Mouse (Mus musculus) embryonic facial prominence, embryonic 13.5 days (tissue): ENCODE results near the gene Gorasp1. TPM values are rescaled to one million over a fixed set of nuclear protein-coding genes. Genes with fewer than 3 reads are reported as not detected.

Source experiments
- ATAC-seq: fragments of 200-750 bp; cut with Nextera tagmentation; 2 replicates; pipeline ENCODE4 v1.8.0; 2017; ENCODE audit warnings: low read depth; ENCODE audit not compliant: insufficient number of reproducible peaks, insufficient read depth, low FRiP score, low TSS enrichment
- H3K27ac ChIP-seq: fragments of 300-500 bp; sonication (generic); 2 replicates; pipeline ENCODE4 v1.5.1; 2015; ENCODE audit warnings: moderate library complexity, mild to moderate bottlenecking, inconsistent platforms
- H3K27me3 ChIP-seq: fragments of 300-500 bp; sonication (generic); 2 replicates; pipeline ENCODE4 v1.6.1; 2015; ENCODE audit warnings: mild to moderate bottlenecking, inconsistent platforms
- H3K36me3 ChIP-seq: fragments of 300-500 bp; sonication (generic); 2 replicates; pipeline ENCODE4 v1.6.1; 2015; ENCODE audit warnings: mild to moderate bottlenecking, inconsistent platforms
- H3K4me1 ChIP-seq: fragments of 300-500 bp; sonication (generic); 2 replicates; pipeline ENCODE4 v1.6.1; 2015; ENCODE audit warnings: inconsistent platforms
- H3K4me2 ChIP-seq: fragments of 300-500 bp; sonication (generic); 2 replicates; pipeline ENCODE4 v1.6.1; 2015; ENCODE audit warnings: moderate library complexity, mild to moderate bottlenecking, inconsistent platforms
- H3K4me3 ChIP-seq: fragments of 300-500 bp; sonication (generic); 2 replicates; pipeline ENCODE4 v1.5.1; 2015; ENCODE audit warnings: mild to moderate bottlenecking, inconsistent platforms
- H3K9ac ChIP-seq: fragments of 300-500 bp; sonication (generic); 2 replicates; pipeline ENCODE4 v1.6.1; 2015; ENCODE audit warnings: mild to moderate bottlenecking, inconsistent platforms
- H3K9me3 ChIP-seq: fragments of 300-500 bp; sonication (generic); 2 replicates; pipeline ENCODE4 v1.6.1; 2016; ENCODE audit warnings: inconsistent platforms
- WGBS: fragments of 180-500 bp; shearing (Covaris S2); methylation state at CpG from one replicate; pipeline ENCODE4 v1.1.7; 2015; ENCODE audit warnings: mixed read lengths; 5-methylcytosine and 5-hydroxymethylcytosine counted together
- polyA plus RNA-seq: library from polyadenylated mRNA; unstranded; fragments of >200 nt; fragmentation: Nextera tagmentation; extraction: Ambion mirVana; gene quantifications from 2 replicates; pipeline ENCODE4 v1.2.1, GENCODE M21; 2015

Gene Gorasp1
- polyA plus RNA-seq, 1 experiment from 2014 or later, result 28.0 TPM

DNA sequence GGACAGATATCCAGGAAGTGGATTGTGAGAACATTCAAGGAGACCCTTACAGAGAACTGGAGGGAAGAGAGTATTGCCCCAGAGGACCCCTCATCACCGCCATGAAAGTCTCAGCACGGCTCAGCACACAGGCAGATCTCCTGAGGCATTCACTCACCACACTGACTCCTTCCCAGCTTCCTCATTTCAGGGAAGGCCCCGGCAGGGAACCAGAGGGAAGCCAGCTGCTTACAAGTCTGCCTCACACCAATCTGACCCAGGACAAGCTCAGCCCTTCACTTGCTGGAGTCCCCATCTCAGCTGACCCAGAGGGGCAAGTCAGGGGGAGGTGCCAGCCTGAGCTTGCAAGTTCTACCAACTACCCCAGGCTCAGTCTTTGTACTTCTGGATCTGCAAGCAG is 11.4 kb upstream of the Gorasp1 start:
- H3K36me3 ChIP-seq, result no peaks in the 10 kb centered on the region
- no peaks in the 10 kb centered on the region for H3K9me3 ChIP-seq
- peaks cover 4% of the 10 kb centered on the region; the same call in 1 of the 2 replicates for H3K4me1 ChIP-seq
- H3K4me2 ChIP-seq, result no peak overlapping the region
- no peak overlapping the region for H3K4me3 ChIP-seq
- WGBS, result 33% methylated on average over 3 of the region's 3 CpGs
- H3K27ac ChIP-seq, result no peak overlapping the region
- no peak for ATAC-seq
- no peak overlapping the region for H3K9ac ChIP-seq
- H3K27me3 ChIP-seq, result no peaks in the 10 kb centered on the region

DNA sequence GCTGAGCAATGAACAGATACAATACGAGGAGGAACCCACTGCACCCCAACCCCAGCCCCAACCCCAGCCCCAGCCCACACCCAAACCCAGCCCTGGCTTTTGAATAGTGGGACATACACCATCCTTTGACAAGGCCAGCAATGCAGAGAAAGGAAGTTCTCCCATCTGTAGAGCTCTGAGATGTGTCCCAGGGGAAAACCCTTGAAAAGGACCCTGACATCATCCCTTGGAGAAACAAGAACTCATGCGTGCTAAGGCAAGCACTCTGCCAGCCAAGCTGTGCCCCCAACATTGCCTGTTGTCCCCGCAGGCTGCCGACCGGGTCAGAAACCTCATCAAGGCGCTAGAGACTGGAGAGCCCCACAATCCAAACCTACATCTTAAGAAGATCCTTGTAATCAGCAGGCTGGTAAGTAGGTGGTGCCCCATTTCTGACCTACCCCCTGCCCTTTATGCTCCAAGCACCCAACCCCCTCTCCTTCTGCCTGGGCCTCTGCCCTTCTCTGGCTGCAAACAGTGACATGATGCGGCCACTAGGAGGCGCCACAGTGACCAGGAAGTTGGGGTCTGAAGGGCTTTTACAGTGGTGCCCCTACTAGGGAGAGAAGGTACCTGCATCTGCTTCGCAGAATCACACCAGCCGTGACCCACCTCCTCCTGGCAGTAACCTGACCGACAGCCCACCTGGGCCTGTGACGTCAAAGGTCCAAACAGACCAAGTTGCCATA is 8.0 kb upstream of the Gorasp1 start:
- no peak overlapping the region for H3K4me2 ChIP-seq
- no peak overlapping the region for H3K27ac ChIP-seq
- H3K9ac ChIP-seq, result no peak overlapping the region
- H3K4me1 ChIP-seq, result peaks cover 1% of the 10 kb centered on the region
- no peaks in the 10 kb centered on the region for H3K9me3 ChIP-seq
- WGBS, result 67% methylated on average over 12 of the region's 12 CpGs
- no peak overlapping the region for H3K4me3 ChIP-seq
- no peaks in the 10 kb centered on the region for H3K27me3 ChIP-seq
- no peak for ATAC-seq
- no peaks in the 10 kb centered on the region for H3K36me3 ChIP-seq

DNA sequence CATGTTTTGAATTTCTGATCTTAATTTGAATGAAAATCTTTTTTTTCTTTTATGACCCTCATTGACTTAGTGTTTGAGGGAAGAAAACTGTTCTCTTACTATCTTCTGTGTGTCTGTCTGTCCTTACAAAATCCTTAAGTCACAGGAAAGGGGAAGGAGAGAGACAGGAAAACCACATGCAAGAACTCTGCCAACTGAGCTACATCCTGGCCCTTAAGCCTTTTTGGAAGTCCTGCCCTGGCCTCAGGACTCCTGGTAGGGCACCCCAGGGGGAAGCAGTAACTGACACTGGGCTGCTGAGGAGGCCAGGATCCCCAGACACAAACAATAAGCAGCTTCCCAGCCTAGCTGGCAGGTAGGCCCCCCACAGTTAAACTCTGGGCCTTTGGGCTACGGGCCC is 6.0 kb upstream of the Gorasp1 start:
- H3K9ac ChIP-seq, result no peak overlapping the region
- H3K27ac ChIP-seq, result no peak overlapping the region
- H3K4me2 ChIP-seq, result no peak overlapping the region
- no peaks in the 10 kb centered on the region for H3K27me3 ChIP-seq
- H3K9me3 ChIP-seq, result no peaks in the 10 kb centered on the region
- H3K4me1 ChIP-seq, result peaks cover 12% of the 10 kb centered on the region
- no peak for ATAC-seq
- H3K36me3 ChIP-seq, result no peaks in the 10 kb centered on the region
- no peak overlapping the region for H3K4me3 ChIP-seq
- WGBS, result 56% methylated on average over 1 of the region's 1 CpGs

DNA sequence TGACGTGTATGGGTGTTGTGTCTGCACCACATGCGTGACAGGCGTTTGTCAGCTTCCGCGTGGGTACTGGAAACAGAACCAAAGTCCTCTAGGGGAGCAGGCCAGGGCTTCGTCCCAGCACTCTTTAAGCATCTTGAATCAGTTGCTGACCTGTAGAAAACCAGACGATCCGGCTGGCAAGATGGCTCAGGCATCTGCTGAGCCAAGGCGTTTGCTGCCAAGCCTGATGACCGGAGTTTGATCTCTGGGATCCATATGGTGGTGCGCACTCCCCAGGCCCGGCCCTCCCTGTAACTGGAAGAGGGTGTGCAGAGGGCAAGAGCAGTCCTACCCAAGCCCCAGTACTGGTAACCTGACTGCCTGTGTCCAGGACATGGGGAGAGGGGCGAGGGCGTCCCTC is 4.5 kb upstream of the Gorasp1 start:
- H3K27me3 ChIP-seq, result no peaks in the 10 kb centered on the region
- no peaks in the 10 kb centered on the region for H3K36me3 ChIP-seq
- H3K27ac ChIP-seq, result no peak overlapping the region
- H3K9ac ChIP-seq, result no peak overlapping the region
- no peak overlapping the region for H3K4me2 ChIP-seq
- H3K4me3 ChIP-seq, result no peak overlapping the region
- no peaks in the 10 kb centered on the region for H3K9me3 ChIP-seq
- peaks cover 18% of the 10 kb centered on the region for H3K4me1 ChIP-seq
- ATAC-seq, result no peak
- WGBS, result 74% methylated on average over 14 of the region's 14 CpGs

DNA sequence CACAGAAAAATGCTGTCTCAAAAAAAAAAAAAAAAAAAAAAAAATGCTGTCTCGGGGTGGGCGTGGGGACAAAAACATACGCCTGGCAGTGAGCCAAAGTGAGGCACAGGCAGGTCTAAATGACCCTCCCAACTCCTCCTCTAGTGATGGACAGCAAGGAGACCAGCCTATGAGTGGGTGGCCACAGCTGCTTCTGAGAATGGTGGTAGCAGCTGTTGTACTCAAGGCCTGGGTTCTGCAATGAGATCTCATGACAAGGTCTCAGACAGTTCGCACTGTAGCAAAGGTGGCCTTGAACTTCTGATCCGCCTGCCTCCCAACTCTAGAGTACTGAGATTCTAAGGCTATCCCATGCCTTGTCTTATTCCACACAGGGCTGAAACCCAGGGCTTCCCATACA is 4.0 kb upstream of the Gorasp1 start:
- H3K27ac ChIP-seq, result no peak overlapping the region
- ATAC-seq, result no peak
- no peaks in the 10 kb centered on the region for H3K36me3 ChIP-seq
- 78% methylated on average over 5 of the region's 5 CpGs for WGBS
- H3K4me2 ChIP-seq, result no peak overlapping the region
- H3K4me1 ChIP-seq, result peaks cover 20% of the 10 kb centered on the region
- H3K27me3 ChIP-seq, result no peaks in the 10 kb centered on the region
- no peak overlapping the region for H3K9ac ChIP-seq
- no peak overlapping the region for H3K4me3 ChIP-seq
- H3K9me3 ChIP-seq, result no peaks in the 10 kb centered on the region

DNA sequence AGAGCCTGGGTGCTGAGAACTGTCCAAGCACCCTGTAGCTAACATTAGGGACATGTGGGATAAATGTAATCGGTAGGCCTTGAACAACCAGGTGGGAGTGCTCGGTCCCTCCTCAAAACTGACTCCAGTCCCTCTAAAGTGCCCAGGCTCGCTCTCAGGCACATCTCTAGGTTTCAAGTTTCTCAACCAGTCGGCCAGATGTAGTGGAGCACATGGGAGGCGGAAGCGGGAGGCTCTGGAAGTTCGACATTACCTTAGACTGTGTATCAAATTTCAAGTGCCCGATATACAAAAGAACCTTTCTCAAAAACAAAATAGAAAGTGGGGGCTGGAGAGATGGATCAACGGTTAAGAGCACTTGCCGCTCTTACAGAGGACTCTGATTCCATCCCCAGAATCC is 2.3 kb upstream of the Gorasp1 start:
- H3K4me1 ChIP-seq, result peaks cover 23% of the 10 kb centered on the region
- H3K9ac ChIP-seq, result 0 out of 2 replicates have a peak overlapping the region, but pooled peaks have one; percentile 51
- 26% methylated on average over 10 of the region's 10 CpGs for WGBS
- no peak overlapping the region for H3K27ac ChIP-seq
- H3K4me2 ChIP-seq, result no peak overlapping the region
- no peak overlapping the region for H3K4me3 ChIP-seq
- no peaks in the 10 kb centered on the region for H3K36me3 ChIP-seq
- no peaks in the 10 kb centered on the region for H3K27me3 ChIP-seq
- no peaks in the 10 kb centered on the region for H3K9me3 ChIP-seq
- ATAC-seq, result no peak

DNA sequence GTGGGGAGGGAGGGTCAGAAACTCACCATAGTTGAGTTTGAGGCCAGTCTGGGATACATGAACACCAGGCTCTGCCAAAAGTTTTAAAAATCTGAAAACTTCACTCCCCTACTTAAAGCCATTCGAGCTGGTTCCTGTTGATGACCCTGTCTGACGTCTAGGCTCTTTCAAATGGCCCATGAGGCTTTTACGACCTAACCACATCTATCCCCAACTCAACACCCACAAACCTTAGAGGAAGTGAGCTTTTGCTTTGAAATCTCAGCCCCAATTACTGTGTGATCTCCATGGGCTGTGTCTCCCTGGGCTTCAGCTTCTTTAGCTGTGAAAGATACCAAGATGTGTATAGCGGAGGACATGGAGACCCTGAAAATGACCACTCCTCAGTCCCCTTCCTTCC is 1.1 kb upstream of the Gorasp1 start:
- 74% methylated on average over 4 of the region's 4 CpGs for WGBS
- Histone ChIP-seq H3K27ac (no peak overlapping the region), H3K4me1 (peaks cover 23% of the 10 kb centered on the region), H3K9me3 (no peaks in the 10 kb centered on the region), H3K4me2 (no peak overlapping the region), H3K9ac (no peak overlapping the region), H3K27me3 (no peaks in the 10 kb centered on the region), H3K4me3 (no peak overlapping the region), H3K36me3 (no peaks in the 10 kb centered on the region)
- ATAC-seq, result no peak

DNA sequence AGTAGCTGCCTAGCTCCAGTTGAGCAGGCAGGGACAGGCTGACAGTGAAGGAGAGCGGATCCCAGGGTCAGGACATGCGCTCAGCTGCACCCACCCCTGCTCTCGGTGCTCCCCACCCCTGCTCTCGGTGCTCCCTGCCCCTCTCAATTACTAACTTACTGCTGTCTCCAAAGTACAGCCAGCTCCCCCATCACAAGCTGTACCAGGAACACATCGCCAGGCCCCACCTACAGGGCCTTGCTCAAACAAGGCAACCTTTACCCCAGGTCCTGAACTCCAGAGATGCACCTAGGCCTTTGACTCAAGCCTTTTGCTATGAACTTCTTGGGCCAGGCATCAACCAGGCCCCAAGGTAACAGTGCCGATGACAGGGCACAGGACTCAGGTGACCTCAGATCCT is 3.7 kb downstream of the Gorasp1 start:
- Histone ChIP-seq H3K27me3 (no peaks in the 10 kb centered on the region), H3K27ac (no peak overlapping the region), H3K9me3 (no peaks in the 10 kb centered on the region), H3K4me1 (peaks cover 12% of the 10 kb centered on the region), H3K4me2 (no peak overlapping the region), H3K4me3 (no peak overlapping the region), H3K36me3 (peaks cover 45% of the 10 kb centered on the region), H3K9ac (no peak overlapping the region)
- 92% methylated on average over 6 of the region's 6 CpGs for WGBS
- ATAC-seq, result no peak

DNA sequence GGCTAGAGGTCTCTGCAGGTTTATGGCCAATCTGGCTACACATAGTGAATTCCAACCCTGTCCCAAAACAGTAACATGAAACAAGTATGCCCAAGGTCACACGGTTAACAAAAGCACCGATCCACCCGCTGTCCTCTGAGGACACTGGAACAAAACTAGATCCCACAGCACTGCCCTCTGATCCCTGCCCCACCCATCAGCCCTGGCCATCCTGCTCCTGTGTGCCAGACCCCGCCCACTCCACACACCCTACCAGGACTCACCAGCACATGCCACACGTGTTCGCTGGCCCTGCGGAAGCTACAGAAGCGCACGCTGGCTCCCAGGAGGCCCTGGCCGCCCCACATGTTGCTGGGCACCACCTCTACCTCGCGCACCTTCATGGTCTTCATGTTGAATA is 5.0 kb downstream of the Gorasp1 start:
- no peak for ATAC-seq
- WGBS, result 90% methylated on average over 12 of the region's 12 CpGs
- peaks cover 58% of the 10 kb centered on the region for H3K36me3 ChIP-seq
- H3K27ac ChIP-seq, result no peak overlapping the region
- H3K4me3 ChIP-seq, result no peak overlapping the region
- H3K9ac ChIP-seq, result no peak overlapping the region; the same call in 1 of the 2 replicates
- peaks cover 6% of the 10 kb centered on the region for H3K4me1 ChIP-seq
- no peaks in the 10 kb centered on the region for H3K9me3 ChIP-seq
- H3K27me3 ChIP-seq, result no peaks in the 10 kb centered on the region
- H3K4me2 ChIP-seq, result no peak overlapping the region

DNA sequence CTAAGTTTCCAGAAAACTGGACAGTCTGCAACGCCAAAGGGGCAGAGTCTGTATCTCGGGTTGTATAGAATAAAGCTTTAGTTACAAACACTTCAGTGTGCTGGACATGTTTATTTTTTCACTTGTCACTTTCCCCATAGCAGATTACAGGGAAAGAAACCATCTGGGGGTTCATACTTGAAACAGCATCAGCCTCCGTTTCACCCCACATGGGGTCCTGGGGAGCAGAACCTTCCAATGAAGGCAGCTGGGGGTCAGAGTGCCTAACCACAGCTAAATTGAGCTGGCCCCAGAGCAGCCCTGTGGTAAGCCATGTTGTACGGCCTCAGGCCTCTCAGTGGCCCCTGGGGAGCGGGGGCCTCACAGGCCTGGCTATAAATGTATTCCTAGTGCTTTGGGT is 10.9 kb downstream of the Gorasp1 start:
- Histone ChIP-seq H3K4me1 (no peaks in the 10 kb centered on the region), H3K27me3 (no peaks in the 10 kb centered on the region), H3K9me3 (no peaks in the 10 kb centered on the region), H3K4me3 (no peak overlapping the region), H3K27ac (no peak overlapping the region), H3K9ac (no peak overlapping the region), H3K36me3 (peaks cover 94% of the 10 kb centered on the region), H3K4me2 (no peak overlapping the region)
- WGBS, result 82% methylated on average over 5 of the region's 5 CpGs
- ATAC-seq, result no peak

DNA sequence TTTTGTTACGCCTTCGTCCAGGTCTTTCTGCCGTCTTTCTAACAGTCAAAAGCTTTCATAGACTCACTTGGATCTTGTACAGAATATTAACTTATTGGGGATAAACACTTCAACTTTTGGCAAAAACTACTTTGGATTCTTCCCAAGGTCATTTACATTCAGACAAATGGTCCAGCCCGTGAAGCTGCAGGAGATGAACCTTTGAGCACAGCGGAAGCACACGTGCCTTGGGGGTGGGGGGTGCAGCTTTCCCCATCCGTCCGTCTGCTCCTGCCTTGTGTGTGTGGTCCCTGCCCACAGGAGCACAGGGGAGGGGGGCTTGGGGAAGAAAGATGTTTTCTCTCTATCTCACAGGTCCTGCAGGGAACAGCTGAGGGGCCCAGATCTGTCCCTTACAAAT is 11.6 kb downstream of the Gorasp1 start:
- Histone ChIP-seq H3K27me3 (no peaks in the 10 kb centered on the region), H3K4me3 (no peak overlapping the region), H3K4me1 (no peaks in the 10 kb centered on the region), H3K9ac (no peak overlapping the region), H3K9me3 (no peaks in the 10 kb centered on the region), H3K4me2 (no peak overlapping the region), H3K36me3 (peaks cover 94% of the 10 kb centered on the region), H3K27ac (no peak overlapping the region)
- 79% methylated on average over 8 of the region's 8 CpGs for WGBS
- no peak for ATAC-seq

DNA sequence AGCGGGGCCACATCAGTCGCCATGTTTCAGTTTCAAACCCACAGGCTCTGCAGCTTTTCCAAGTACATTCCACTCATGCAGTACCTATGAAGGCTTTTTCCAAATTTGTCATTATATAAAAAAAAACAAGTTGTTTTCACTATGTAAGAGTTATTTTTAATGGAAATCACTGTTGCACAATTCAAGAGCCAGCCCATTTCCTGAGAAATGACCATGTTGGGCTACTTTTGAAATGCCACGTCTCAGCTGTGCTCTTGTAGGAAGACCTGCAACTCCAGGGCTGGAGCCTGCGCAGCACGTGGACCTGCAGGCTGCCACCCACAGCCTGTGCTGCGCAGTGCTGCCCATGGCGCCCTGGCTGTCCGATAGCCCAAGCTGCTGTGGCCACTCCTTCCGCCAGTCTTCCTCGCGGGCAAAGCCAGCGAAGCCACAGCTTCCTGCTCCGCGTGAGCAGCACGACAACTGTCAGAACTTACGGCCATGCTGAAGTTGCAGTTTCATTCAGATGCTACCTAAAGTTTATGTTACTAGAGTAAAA is 12.2 kb downstream of the Gorasp1 start:
- no peaks in the 10 kb centered on the region for H3K4me1 ChIP-seq
- no peak overlapping the region for H3K4me2 ChIP-seq
- no peaks in the 10 kb centered on the region for H3K27me3 ChIP-seq
- no peak for ATAC-seq
- peaks cover 94% of the 10 kb centered on the region for H3K36me3 ChIP-seq
- no peak overlapping the region for H3K4me3 ChIP-seq
- no peaks in the 10 kb centered on the region for H3K9me3 ChIP-seq
- no peak overlapping the region for H3K9ac ChIP-seq
- 91% methylated on average over 16 of the region's 16 CpGs for WGBS
- H3K27ac ChIP-seq, result no peak overlapping the region
